In the genomic region with DNA sequence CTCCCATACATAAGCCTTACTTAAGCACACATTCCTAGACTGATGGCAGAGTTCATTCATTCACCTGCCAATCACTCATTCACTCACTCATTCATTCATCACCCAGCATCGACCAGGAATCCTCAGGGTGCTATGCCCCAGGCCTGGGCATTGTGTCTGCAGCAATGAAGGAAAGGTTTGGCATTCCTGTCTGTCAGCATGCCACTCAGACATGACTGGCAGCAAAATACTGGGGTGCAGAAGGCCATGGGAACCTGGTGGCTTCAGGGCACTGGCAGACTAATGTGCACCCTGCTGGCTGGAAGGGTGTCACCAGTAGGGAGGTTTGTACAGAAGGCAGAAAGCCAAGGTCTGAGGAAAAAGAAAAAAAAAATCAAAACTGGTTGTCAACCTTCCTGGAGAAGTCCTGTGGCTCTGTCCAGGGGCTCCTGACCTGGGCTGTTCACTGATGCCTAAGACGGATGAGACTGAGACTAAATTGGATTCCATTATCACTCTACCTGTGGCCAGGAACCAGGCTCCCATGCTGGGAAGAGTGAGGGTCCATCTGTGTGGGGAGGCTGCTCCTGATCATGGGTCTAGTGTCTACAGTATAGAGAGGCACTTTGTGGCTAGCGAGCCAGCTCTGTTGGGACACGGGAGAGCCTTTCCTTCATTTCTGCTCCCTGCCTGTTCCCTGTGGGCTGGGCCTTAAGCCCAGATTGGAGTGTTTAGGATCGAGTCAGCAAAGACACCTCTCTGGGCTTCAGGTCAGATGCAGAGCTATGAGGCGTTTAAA, we compare ENCODE assay signal across 9 mouse cellular contexts.
DNase-seq lines count a peak whose midpoint lies in the region; ATAC-seq and TF ChIP-seq lines count a peak whose summit lies in the region.
"Had no signal": no experiment of that assay in that cellular context is flagged by ENCODE, and none has a peak within 500 bp of the region (broad histone marks: within the 10 kb centered on the region; RNA-seq: fewer than 3 reads in every experiment).

No protein-coding gene starts in this region.

- no peak for DNase-seq in kidney, postnatal 0 days (ENCODE audit: low spot score)
- no peak for DNase-seq in kidney, adult 8-10 months
- DNase-seq in forebrain, embryonic 14.5 days (ENCODE audit: low spot score), result no peak
- DNase-seq in midbrain, embryonic 14.5 days, result no peak
- DNase-seq in testis, postnatal 10 days (ENCODE audit: low spot score), result no peak

- H3K9ac ChIP-seq in forebrain, embryonic 13.5 days, result 0 out of 2 replicates have a peak overlapping the region, but pooled peaks have one; percentile 19
- no peak overlapping the region for H3K9ac ChIP-seq in forebrain, embryonic 12.5 days
- H3K9ac ChIP-seq in kidney, postnatal 0 days (ENCODE audit: low read depth, low read length), result 0 out of 2 replicates have a peak overlapping the region, but pooled peaks have one; percentile 14
- no peak overlapping the region for H3K9ac ChIP-seq in forebrain, embryonic 14.5 days (ENCODE audit: low read length)
- no peak overlapping the region for H3K9ac ChIP-seq in midbrain, embryonic 14.5 days (replicated peaks; ENCODE audit: low read length)
- H3K9ac ChIP-seq: embryonic facial prominence, embryonic 15.5 days had no signal

- no peaks in the 10 kb centered on the region for H3K9me3 ChIP-seq in forebrain, embryonic 13.5 days (replicated peaks)
- H3K9me3 ChIP-seq in forebrain, embryonic 12.5 days, result no peaks in the 10 kb centered on the region
- no peaks in the 10 kb centered on the region for H3K9me3 ChIP-seq in kidney, postnatal 0 days (replicated peaks; ENCODE audit: low read length)
- no peaks in the 10 kb centered on the region for H3K9me3 ChIP-seq in forebrain, embryonic 14.5 days (replicated peaks; ENCODE audit: control insufficient read depth, low read length)
- no peaks in the 10 kb centered on the region for H3K9me3 ChIP-seq in midbrain, embryonic 14.5 days (ENCODE audit: control insufficient read depth, low read length)
- H3K9me3 ChIP-seq: embryonic facial prominence, embryonic 15.5 days had no signal

- no peak for TF ChIP-seq CTCF in kidney, postnatal 0 days (IDR thresholded peaks at IDR 0.05; ENCODE audit: low read depth)

- no peaks in the 10 kb centered on the region for H3K27me3 ChIP-seq in forebrain, embryonic 13.5 days
- H3K27me3 ChIP-seq in forebrain, embryonic 12.5 days, result no peaks in the 10 kb centered on the region
- no peaks in the 10 kb centered on the region for H3K27me3 ChIP-seq in kidney, postnatal 0 days (ENCODE audit: insufficient read depth, low read length)
- H3K27me3 ChIP-seq in forebrain, embryonic 14.5 days (replicated peaks; ENCODE audit: control insufficient read depth, insufficient read depth, low read length), result no peaks in the 10 kb centered on the region
- no peaks in the 10 kb centered on the region for H3K27me3 ChIP-seq in midbrain, embryonic 14.5 days (ENCODE audit: control insufficient read depth, insufficient read depth, low read length)
- H3K27me3 ChIP-seq: embryonic facial prominence, embryonic 15.5 days had no signal

- no peaks in the 10 kb centered on the region for H3K36me3 ChIP-seq in forebrain, embryonic 13.5 days (ENCODE audit: poor library complexity, severe bottlenecking)
- H3K36me3 ChIP-seq in forebrain, embryonic 12.5 days (replicated peaks), result no peaks in the 10 kb centered on the region
- H3K36me3 ChIP-seq in kidney, postnatal 0 days (ENCODE audit: insufficient read depth, low read length), result no peaks in the 10 kb centered on the region
- H3K36me3 ChIP-seq in forebrain, embryonic 14.5 days (ENCODE audit: control insufficient read depth, insufficient read depth, low read length), result no peaks in the 10 kb centered on the region
- H3K36me3 ChIP-seq in midbrain, embryonic 14.5 days (ENCODE audit: control insufficient read depth, insufficient read depth, low read length), result no peaks in the 10 kb centered on the region
- H3K36me3 ChIP-seq: embryonic facial prominence, embryonic 15.5 days had no signal

- 68% methylated on average over 6 of the region's 6 CpGs for WGBS in forebrain, embryonic 13.5 days
- 77% methylated on average over 6 of the region's 6 CpGs for WGBS in forebrain, embryonic 12.5 days
- 65% methylated on average over 6 of the region's 6 CpGs for WGBS in kidney, postnatal 0 days
- whole genome bisulfite sequencing in forebrain, embryonic 14.5 days, result 77% methylated on average over 6 of the region's 6 CpGs
- 64% methylated on average over 6 of the region's 6 CpGs for WGBS in midbrain, embryonic 14.5 days

- peak overlapping the region; percentile 42 for H3K27ac ChIP-seq in forebrain, embryonic 13.5 days
- H3K27ac ChIP-seq in forebrain, embryonic 12.5 days, result no peak overlapping the region
- peak overlapping the region; percentile 79 for H3K27ac ChIP-seq in kidney, postnatal 0 days
- H3K27ac ChIP-seq in forebrain, embryonic 14.5 days (ENCODE audit: low read depth, low read length), result peak overlapping the region; percentile 36; the same call in 1 of the 2 replicates
- peak overlapping the region; percentile 61 for H3K27ac ChIP-seq in midbrain, embryonic 14.5 days (replicated peaks; ENCODE audit: low read depth, low read length)

- peaks cover 45% of the 10 kb centered on the region for H3K4me1 ChIP-seq in forebrain, embryonic 13.5 days
- H3K4me1 ChIP-seq in forebrain, embryonic 12.5 days, result peaks cover 55% of the 10 kb centered on the region
- H3K4me1 ChIP-seq in kidney, postnatal 0 days (replicated peaks; ENCODE audit: insufficient read depth, low read length), result peaks cover 18% of the 10 kb centered on the region
- peaks cover 19% of the 10 kb centered on the region for H3K4me1 ChIP-seq in forebrain, embryonic 14.5 days (ENCODE audit: control insufficient read depth, insufficient read depth, low read length)
- peaks cover 48% of the 10 kb centered on the region for H3K4me1 ChIP-seq in midbrain, embryonic 14.5 days (ENCODE audit: control insufficient read depth, insufficient read depth, low read length)

- no peak overlapping the region for H3K4me2 ChIP-seq in forebrain, embryonic 13.5 days
- no peak overlapping the region for H3K4me2 ChIP-seq in forebrain, embryonic 12.5 days
- no peak overlapping the region for H3K4me2 ChIP-seq in kidney, postnatal 0 days (ENCODE audit: low read length)
- no peak overlapping the region for H3K4me2 ChIP-seq in forebrain, embryonic 14.5 days (ENCODE audit: low read length)
- no peak overlapping the region for H3K4me2 ChIP-seq in midbrain, embryonic 14.5 days (ENCODE audit: low read length)
- H3K4me2 ChIP-seq: embryonic facial prominence, embryonic 15.5 days had no signal

- H3K4me3 ChIP-seq in forebrain, embryonic 13.5 days, result no peak overlapping the region
- H3K4me3 ChIP-seq in forebrain, embryonic 12.5 days (replicated peaks), result no peak overlapping the region
- H3K4me3 ChIP-seq in kidney, postnatal 0 days (replicated peaks; ENCODE audit: low read depth, low read length), result no peak overlapping the region
- no peak overlapping the region for H3K4me3 ChIP-seq in forebrain, embryonic 14.5 days (ENCODE audit: low read depth, low read length)
- H3K4me3 ChIP-seq in midbrain, embryonic 14.5 days (replicated peaks; ENCODE audit: low read depth, low read length), result no peak overlapping the region
- H3K4me3 ChIP-seq: embryonic facial prominence, embryonic 15.5 days had no signal

- ATAC-seq in forebrain, embryonic 13.5 days, result no peak
- no peak for ATAC-seq in forebrain, embryonic 12.5 days (ENCODE audit: low FRiP score)
- no peak for ATAC-seq in kidney, postnatal 0 days (replicated peaks; ENCODE audit: low FRiP score, low read depth)
- ATAC-seq in forebrain, embryonic 14.5 days, result no peak
- ATAC-seq in midbrain, embryonic 14.5 days (ENCODE audit: low FRiP score, low TSS enrichment), result no peak
- ATAC-seq in erythroblast, adult 5-6 weeks (replicated peaks; ENCODE audit: low FRiP score, poor library complexity, severe bottlenecking), result no peak

Comparison
In these comparisons a context has a peak if more than half of its experiments do, and no peak if none do; other contexts are left out.
1. H3K9ac ChIP-seq: peak in forebrain, embryonic 13.5 days (single experiment) and kidney, postnatal 0 days (single experiment); none in forebrain, embryonic 12.5 days (single experiment), forebrain, embryonic 14.5 days (single experiment) and midbrain, embryonic 14.5 days (single experiment).